Mouse (Mus musculus): Measurements from ENCODE around the gene Gfral.

GRCm38 (mm10) chr9:76134042-76134441 lies 79.4 kb downstream of the Gfral start:
- TF ChIP-seq CTCF (IDR thresholded peaks at IDR 0.05; ENCODE audit: insufficient read depth, low read length) (no peak), POLR2A (IDR thresholded peaks at IDR 0.05; ENCODE audit: borderline replicate concordance, extremely low read depth, low read depth, low read length) (no peak)

Measured in lung, adult 2 months (tissue).